Mouse (Mus musculus) neural tube, embryonic 12.5 days (tissue): ENCODE results near the gene Vstm2b. TPM values are rescaled to one million over a fixed set of nuclear protein-coding genes. Genes with fewer than 3 reads are reported as not detected.
A peak's percentile ranks its signal among the peaks of the same experiment; 100 is the strongest.

ENCODE experiments used
- ATAC-seq: fragments of 200-750 bp; cut with Nextera tagmentation; 2 replicates; pipeline ENCODE4 v1.8.0; 2017; ENCODE audit warnings: low read depth, mild to moderate bottlenecking, moderate TSS enrichment, moderate library complexity; ENCODE audit not compliant: low FRiP score
- H3K27ac ChIP-seq: fragments of 300-500 bp; sonication (generic); 2 replicates; pipeline ENCODE4 v1.5.1; 2016
- H3K27me3 ChIP-seq: fragments of 300-500 bp; sonication (generic); replicated peaks from 2 replicates; pipeline ENCODE4 v1.6.1; 2016; ENCODE audit warnings: mild to moderate bottlenecking
- H3K36me3 ChIP-seq: fragments of 300-500 bp; sonication (generic); 2 replicates; pipeline ENCODE4 v1.6.1; 2016; ENCODE audit warnings: mild to moderate bottlenecking
- H3K4me1 ChIP-seq: fragments of 300-500 bp; sonication (generic); 2 replicates; pipeline ENCODE4 v1.6.1; 2016
- H3K4me2 ChIP-seq: fragments of 300-500 bp; sonication (generic); replicated peaks from 2 replicates; pipeline ENCODE4 v1.6.1; 2016; ENCODE audit warnings: mild to moderate bottlenecking
- H3K4me3 ChIP-seq: fragments of 300-500 bp; sonication (generic); 2 replicates; pipeline ENCODE4 v1.5.1; 2016
- H3K9ac ChIP-seq: fragments of 300-500 bp; sonication (generic); 2 replicates; pipeline ENCODE4 v1.6.1; 2016; ENCODE audit warnings: mild to moderate bottlenecking
- H3K9me3 ChIP-seq: fragments of 300-500 bp; sonication (generic); 2 replicates; pipeline ENCODE4 v1.6.1; 2016; ENCODE audit warnings: mild to moderate bottlenecking
- WGBS: fragments of 180-500 bp; shearing (Covaris S2); methylation state at CpG from one replicate; pipeline ENCODE4 v1.1.7; 2016; 5-methylcytosine and 5-hydroxymethylcytosine counted together
- polyA plus RNA-seq: library from polyadenylated mRNA; unstranded; fragments of >200 nt; fragmentation: Nextera tagmentation; extraction: Ambion mirVana; gene quantifications from 2 replicates; pipeline ENCODE4 v1.2.1, GENCODE M21; 2016

The Vstm2b gene
- polyA plus RNA-seq, 1 experiment from 2014 or later = 12.4 TPM

- no peaks in the 10 kb centered on the region for H3K36me3 ChIP-seq
- no peak for ATAC-seq
- 81% methylated on average over 3 of the region's 3 CpGs for WGBS
- H3K4me1 ChIP-seq = no peaks in the 10 kb centered on the region
- no peak overlapping the region for H3K27ac ChIP-seq
- H3K4me3 ChIP-seq = no peak overlapping the region
- no peaks in the 10 kb centered on the region for H3K9me3 ChIP-seq
- H3K4me2 ChIP-seq = no peak overlapping the region
- H3K9ac ChIP-seq = no peak overlapping the region
- H3K27me3 ChIP-seq = no peaks in the 10 kb centered on the region
These were observed 18.6 kb downstream of the Vstm2b start for GRCm38 (mm10) chr7:40916761-40917160.

- Histone ChIP-seq H3K4me1 (no peaks in the 10 kb centered on the region), H3K27ac (no peak overlapping the region), H3K9me3 (no peaks in the 10 kb centered on the region), H3K4me2 (no peak overlapping the region), H3K27me3 (no peaks in the 10 kb centered on the region), H3K36me3 (no peaks in the 10 kb centered on the region), H3K9ac (no peak overlapping the region), H3K4me3 (no peak overlapping the region)
- WGBS = 86% methylated on average over 2 of the region's 2 CpGs
- no peak for ATAC-seq
These were observed 22.0 kb downstream of the Vstm2b start for GRCm38 (mm10) chr7:40920118-40920517.

DNA sequence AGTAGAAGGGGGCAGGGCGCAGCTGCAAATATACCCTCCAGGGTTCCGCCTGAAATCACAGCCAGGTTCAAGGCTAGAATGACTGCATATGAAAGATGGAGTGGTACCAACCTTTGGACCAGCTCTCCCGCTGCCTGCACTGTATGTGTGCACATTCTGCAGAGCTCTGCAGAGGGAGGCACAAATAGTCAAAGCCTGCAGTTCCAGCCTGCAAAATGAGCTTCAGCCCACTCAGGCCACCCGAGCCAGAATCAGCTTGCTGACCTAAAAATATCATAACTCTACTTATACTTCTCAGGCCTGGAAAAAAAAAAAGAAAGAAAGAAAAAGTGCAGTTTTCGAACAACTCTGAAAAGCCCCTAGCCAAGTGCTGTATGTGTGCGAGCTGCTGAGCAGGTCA lies 23.2 kb downstream of the Vstm2b start:
- Histone ChIP-seq H3K9me3 (no peaks in the 10 kb centered on the region), H3K27me3 (no peaks in the 10 kb centered on the region), H3K9ac (no peak overlapping the region), H3K4me3 (no peak overlapping the region), H3K36me3 (no peaks in the 10 kb centered on the region), H3K27ac (no peak overlapping the region), H3K4me1 (no peaks in the 10 kb centered on the region), H3K4me2 (no peak overlapping the region)
- no peak for ATAC-seq
- WGBS = 83% methylated on average over 6 of the region's 6 CpGs

DNA sequence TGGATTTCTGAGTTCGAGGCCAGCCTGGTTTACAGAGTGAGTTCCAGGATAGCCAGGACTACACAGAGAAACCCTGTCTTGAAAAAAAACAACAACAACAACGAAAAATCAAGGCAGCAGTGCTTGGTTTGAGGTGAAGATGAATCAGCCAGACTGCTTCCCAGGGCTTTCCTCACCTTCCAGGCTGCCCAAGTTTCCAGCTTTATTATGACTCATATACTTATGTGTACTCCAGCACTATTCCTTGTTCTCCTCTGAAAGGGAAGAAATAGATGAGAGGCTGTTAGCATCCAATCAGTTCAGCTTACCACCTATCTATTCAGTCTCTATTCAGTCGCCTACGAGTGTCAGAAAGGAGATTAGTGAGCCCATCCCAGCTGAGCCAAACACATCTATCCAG lies 24.7 kb downstream of the Vstm2b start:
- H3K9ac ChIP-seq = no peak overlapping the region
- H3K4me1 ChIP-seq = no peaks in the 10 kb centered on the region
- no peaks in the 10 kb centered on the region for H3K27me3 ChIP-seq
- no peak overlapping the region for H3K4me2 ChIP-seq
- ATAC-seq = no peak
- WGBS = 83% methylated on average over 4 of the region's 4 CpGs
- H3K27ac ChIP-seq = no peak overlapping the region
- H3K4me3 ChIP-seq = no peak overlapping the region
- H3K36me3 ChIP-seq = no peaks in the 10 kb centered on the region
- no peaks in the 10 kb centered on the region for H3K9me3 ChIP-seq

DNA sequence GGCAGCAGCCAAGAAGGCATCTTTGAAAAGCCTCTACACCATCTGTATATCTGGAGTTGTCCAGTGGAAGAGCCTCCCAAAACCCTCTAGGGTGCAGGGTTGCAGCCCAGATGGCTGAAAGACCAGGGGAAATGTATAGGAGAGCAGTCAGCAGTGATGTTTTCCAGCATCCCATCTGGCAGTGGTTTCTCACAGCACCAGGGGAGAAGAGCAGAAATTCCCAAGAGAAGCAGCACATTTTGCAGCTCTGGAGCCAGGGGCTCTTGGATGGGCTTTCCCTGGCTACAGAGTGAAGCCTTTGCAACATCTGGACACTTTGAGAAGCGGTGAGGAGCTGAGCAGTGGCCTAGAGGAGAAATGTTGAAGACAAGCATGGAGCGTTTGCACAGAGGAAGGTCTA lies 30.3 kb downstream of the Vstm2b start:
- Histone ChIP-seq H3K36me3 (no peaks in the 10 kb centered on the region), H3K27me3 (no peaks in the 10 kb centered on the region), H3K9ac (no peak overlapping the region), H3K4me2 (no peak overlapping the region), H3K9me3 (no peaks in the 10 kb centered on the region), H3K4me3 (no peak overlapping the region), H3K4me1 (no peaks in the 10 kb centered on the region), H3K27ac (no peak overlapping the region)
- 90% methylated on average over 2 of the region's 2 CpGs for WGBS
- ATAC-seq = no peak

- no peak for ATAC-seq
- Histone ChIP-seq H3K27ac (no peak overlapping the region), H3K27me3 (no peaks in the 10 kb centered on the region), H3K9me3 (no peaks in the 10 kb centered on the region), H3K36me3 (no peaks in the 10 kb centered on the region), H3K4me3 (no peak overlapping the region), H3K4me2 (no peak overlapping the region), H3K4me1 (no peaks in the 10 kb centered on the region), H3K9ac (no peak overlapping the region)
- 61% methylated on average over 4 of the region's 4 CpGs for WGBS
These were observed 38.6 kb downstream of the Vstm2b start for GRCm38 (mm10) chr7:40936617-40937212.

DNA sequence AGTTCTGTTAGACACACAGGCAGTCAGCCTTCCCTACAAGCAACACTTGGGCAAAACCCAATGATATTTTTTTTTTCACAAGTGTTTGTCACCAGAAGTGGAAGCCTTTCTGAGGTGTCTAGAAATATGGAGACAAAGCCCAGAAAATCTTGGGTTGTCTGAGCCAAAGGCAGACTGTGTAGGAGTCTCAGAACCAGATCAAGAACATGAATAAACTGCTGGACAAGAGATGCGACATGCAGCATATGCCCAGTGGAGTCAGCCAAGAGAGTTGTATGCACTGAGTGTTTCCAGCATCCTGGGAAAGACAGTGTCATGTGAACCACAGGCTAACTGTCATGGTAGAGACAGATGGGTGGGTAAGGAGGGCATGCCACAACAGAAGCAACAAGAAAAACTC lies 41.2 kb downstream of the Vstm2b start:
- Histone ChIP-seq H3K9ac (no peak overlapping the region), H3K9me3 (no peaks in the 10 kb centered on the region), H3K4me2 (no peak overlapping the region), H3K36me3 (no peaks in the 10 kb centered on the region), H3K27ac (no peak overlapping the region), H3K27me3 (no peaks in the 10 kb centered on the region), H3K4me3 (no peak overlapping the region), H3K4me1 (no peaks in the 10 kb centered on the region)
- ATAC-seq = no peak
- 95% methylated on average over 1 of the region's 1 CpGs for WGBS

DNA sequence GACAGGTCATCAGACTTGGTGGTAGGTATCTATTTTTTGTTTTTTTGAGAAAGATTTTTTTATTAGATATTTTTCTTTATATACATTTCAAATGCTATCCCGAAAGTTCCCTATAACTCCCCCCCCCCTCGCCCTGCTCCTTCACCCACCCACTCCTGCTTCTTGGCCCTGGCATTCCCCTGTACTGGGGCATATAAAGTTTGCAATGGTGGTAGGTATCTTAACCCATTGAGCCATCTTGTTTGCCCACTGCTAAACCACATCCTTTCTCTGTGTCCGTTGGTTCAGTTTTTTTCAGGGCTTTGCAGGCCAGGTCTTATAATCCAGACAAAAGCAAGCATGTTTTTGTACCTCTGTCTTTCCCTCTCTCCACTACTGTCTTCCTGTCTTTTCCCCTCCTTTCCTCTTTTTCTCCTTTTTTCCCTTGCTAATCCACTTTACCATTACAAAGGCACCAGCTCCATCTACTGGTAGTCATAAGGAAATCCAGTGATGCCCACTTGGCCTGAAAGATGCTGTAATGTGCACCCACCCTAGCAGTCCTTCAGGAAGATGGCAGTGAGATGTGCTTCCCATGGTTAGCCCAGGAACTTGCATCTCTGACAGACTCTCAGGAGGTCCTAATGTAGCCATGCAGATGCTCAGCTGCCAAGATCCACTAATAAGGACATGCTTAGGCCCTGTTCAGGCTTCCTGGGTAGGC lies 44.3 kb downstream of the Vstm2b start:
- Histone ChIP-seq H3K9ac (no peak overlapping the region), H3K4me3 (no peak overlapping the region), H3K27me3 (no peaks in the 10 kb centered on the region), H3K36me3 (no peaks in the 10 kb centered on the region), H3K4me2 (no peak overlapping the region), H3K4me1 (no peaks in the 10 kb centered on the region), H3K9me3 (no peaks in the 10 kb centered on the region), H3K27ac (no peak overlapping the region)
- ATAC-seq = peak; percentile 53; the same call in 1 of the 2 replicates
- WGBS = 65% methylated on average over 3 of the region's 3 CpGs

Other genes with a start within 250 kb of the Vstm2b start
- gene 4930433I11Rik, start 89.2 kb downstream of the Vstm2b start, polyA plus RNA-seq = not detected in 2 replicates
- not detected in 2 replicates for gene Gm4884, start 134.4 kb downstream of the Vstm2b start, polyA plus RNA-seq